Mouse (Mus musculus): Measurements from ENCODE around the gene Dlgap5. TPM values are rescaled to one million over a fixed set of nuclear protein-coding genes. Genes with fewer than 3 reads are reported as not detected.
A peak's percentile ranks its signal among the peaks of the same experiment; 100 is the strongest.

The Dlgap5 gene
- polyA plus RNA-seq, 1 experiment from 2014 or later, result 57.9 TPM

DNA sequence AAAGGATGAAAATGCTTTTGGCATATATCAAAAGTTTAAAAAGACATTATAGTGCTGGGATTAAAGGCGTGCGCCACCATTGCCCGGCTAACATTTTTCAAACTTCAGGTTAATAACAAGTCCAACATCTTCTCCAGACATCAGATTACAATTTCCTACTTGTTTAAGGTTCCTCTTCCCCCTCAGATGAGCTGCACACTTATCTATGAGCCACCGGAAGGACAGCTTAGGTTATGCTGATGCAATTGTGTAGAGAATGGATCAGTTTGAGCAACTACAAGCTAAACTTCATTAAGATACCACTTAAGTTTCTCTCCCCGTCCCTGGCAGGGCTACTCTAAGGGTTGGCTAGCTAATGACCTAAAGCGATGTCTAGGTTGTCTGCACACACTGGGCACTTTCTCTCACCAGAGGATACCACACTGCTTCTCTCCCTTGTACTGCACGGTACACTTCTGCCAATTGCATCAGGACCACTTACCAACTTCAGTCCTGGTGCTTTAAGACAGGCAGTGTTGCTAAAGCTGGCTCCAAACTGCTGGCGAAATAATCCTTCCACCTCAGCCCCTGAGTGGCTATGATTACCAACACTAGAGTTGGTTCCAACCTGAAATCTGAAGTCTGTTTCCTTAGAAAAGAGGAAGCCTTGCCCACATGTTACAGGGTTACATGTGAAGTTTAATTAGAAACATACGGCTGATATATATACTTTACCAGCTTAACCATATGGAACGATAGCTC lies 24.7 kb downstream of the Dlgap5 start:
- Histone ChIP-seq H3K36me3 (peaks cover 77% of the 10 kb centered on the region), H3K27me3 (no peaks in the 10 kb centered on the region), H3K4me1 (no peaks in the 10 kb centered on the region), H3K9me3 (no peaks in the 10 kb centered on the region), H3K9ac (no peak overlapping the region), H3K27ac (no peak overlapping the region), H3K4me2 (replicated peaks) (no peak overlapping the region), H3K4me3 (no peak overlapping the region)
- WGBS, result 83% methylated on average over 10 of the region's 10 CpGs
- ATAC-seq (ENCODE audit: insufficient number of reproducible peaks, insufficient read depth, low FRiP score, low TSS enrichment), result no peak

DNA sequence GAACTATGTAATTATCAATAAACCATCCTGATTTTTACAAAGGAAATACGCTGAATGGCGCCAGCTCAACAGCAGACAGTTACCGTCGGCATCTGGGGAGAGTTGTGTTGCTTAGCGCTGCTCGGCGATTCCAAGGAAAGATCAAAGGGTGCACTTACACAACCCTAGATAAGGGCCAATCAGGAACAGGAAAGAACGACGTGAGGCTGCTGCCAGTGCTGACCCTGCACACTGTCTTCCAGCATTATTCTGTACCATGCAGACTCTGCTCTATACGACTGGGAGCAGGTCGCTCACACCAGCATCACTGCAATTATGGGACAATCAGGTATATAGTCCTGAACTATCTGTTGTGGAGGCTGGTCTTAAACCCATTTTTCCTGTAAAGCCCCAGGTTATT lies 32.1 kb downstream of the Dlgap5 start:
- Histone ChIP-seq H3K9me3 (no peaks in the 10 kb centered on the region), H3K36me3 (peaks cover 44% of the 10 kb centered on the region), H3K27ac (no peak overlapping the region), H3K4me3 (no peak overlapping the region), H3K27me3 (no peaks in the 10 kb centered on the region), H3K4me1 (no peaks in the 10 kb centered on the region), H3K4me2 (replicated peaks) (no peak overlapping the region), H3K9ac (no peak overlapping the region)
- no peak for ATAC-seq (ENCODE audit: insufficient number of reproducible peaks, insufficient read depth, low FRiP score, low TSS enrichment)
- 88% methylated on average over 11 of the region's 11 CpGs for WGBS

DNA sequence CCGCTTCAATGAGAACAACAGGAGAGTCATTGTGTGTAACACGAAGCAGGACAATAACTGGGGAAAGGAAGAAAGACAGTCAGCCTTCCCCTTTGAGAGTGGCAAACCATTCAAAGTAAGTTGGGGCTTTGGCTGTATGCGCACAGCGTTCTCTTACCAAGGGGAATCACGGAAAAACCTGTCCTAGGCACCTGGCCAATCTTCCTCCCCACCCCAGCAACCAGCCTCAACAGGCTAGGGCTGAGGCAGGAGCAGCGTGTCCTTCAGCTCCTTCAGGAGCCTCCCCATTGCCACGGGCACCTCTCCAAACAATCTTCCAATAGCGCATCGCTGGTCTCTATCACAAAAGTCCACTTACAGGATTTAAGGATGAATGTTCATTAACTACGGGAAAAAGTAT lies 33.6 kb downstream of the Dlgap5 start:
- Histone ChIP-seq H3K36me3 (peaks cover 29% of the 10 kb centered on the region), H3K9me3 (no peaks in the 10 kb centered on the region), H3K4me2 (replicated peaks) (no peak overlapping the region), H3K9ac (no peak overlapping the region), H3K27me3 (no peaks in the 10 kb centered on the region), H3K4me1 (no peaks in the 10 kb centered on the region), H3K27ac (no peak overlapping the region), H3K4me3 (no peak overlapping the region)
- no peak for ATAC-seq (ENCODE audit: insufficient number of reproducible peaks, insufficient read depth, low FRiP score, low TSS enrichment)
- WGBS, result 85% methylated on average over 10 of the region's 10 CpGs

DNA sequence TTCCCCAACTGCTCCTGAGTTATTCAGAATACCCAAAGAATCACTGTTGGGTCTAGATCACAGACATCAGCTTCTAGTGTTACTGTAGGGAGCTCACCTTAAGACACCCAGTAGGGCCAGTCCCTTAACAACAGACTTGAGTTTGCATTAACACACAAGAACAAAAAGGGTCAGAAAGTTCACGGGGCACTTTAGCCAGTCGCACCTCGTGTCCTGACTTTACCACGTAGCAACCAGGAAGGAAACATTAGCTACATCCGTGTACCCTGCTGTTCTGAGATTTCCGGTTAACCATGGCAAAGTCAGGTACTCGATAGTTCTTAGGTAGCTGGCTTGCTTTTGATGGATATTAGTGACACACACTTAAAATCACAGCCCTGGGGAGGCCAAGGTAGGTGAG lies 34.3 kb downstream of the Dlgap5 start:
- 86% methylated on average over 7 of the region's 7 CpGs for WGBS

DNA sequence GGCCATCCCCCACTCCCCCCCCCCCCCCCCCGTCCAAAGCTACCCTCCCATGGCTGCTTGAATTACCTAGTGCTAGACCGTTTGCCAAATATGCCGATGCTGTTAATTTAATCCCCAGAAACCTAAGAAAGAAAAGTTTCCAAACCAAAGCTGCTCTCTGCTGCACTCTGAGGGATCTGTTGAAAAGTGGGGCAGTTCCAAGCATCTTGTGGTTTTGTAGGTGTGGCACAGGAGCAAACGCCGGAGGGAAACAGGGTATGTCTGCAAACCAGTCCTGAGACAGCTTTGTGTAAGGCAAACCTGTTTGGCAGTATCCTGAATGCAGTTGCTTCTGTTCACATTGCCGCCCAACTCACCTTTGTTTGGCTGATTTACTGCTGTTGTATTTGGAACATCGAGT lies 39.9 kb downstream of the Dlgap5 start:
- Histone ChIP-seq H3K4me3 (no peak overlapping the region), H3K4me1 (peaks cover 9% of the 10 kb centered on the region)

More for the DNA sequence above, 34.3 kb downstream of the Dlgap5 start:
- peaks cover 23% of the 10 kb centered on the region for H3K36me3 ChIP-seq
- ATAC-seq (ENCODE audit: insufficient number of reproducible peaks, insufficient read depth, low FRiP score, low TSS enrichment), result no peak
- H3K27me3 ChIP-seq, result no peaks in the 10 kb centered on the region
- H3K4me1 ChIP-seq, result no peaks in the 10 kb centered on the region
- H3K4me2 ChIP-seq (replicated peaks), result no peak overlapping the region
- no peak overlapping the region for H3K27ac ChIP-seq
- H3K4me3 ChIP-seq, result no peak overlapping the region
- H3K9ac ChIP-seq, result no peak overlapping the region
- H3K9me3 ChIP-seq, result no peaks in the 10 kb centered on the region

DNA sequence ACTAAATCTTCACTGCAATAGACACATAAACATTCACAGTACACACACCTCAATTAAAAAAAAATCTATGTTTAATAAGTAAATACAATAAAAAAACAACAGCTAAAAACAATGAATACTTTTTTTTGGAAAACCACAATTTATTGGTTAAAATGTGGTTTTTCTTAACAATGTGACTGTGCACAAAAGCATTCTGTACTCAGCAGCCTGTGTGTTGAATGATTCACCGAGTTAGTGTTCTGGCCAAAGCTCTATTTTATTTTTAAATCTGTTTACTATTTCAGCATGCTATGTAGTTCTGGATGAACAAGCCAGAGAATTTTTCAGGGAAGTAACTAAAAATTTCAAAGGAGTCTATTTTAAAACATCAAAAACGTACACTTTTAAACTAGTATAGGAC lies 41.7 kb downstream of the Dlgap5 start:
- ATAC-seq (ENCODE audit: insufficient number of reproducible peaks, insufficient read depth, low FRiP score, low TSS enrichment), result no peak
- Histone ChIP-seq H3K9ac (no peak overlapping the region), H3K4me3 (no peak overlapping the region), H3K36me3 (no peaks in the 10 kb centered on the region), H3K4me2 (replicated peaks) (no peak overlapping the region), H3K27me3 (peaks cover 22% of the 10 kb centered on the region), H3K27ac (no peak overlapping the region), H3K9me3 (no peaks in the 10 kb centered on the region), H3K4me1 (peaks cover 12% of the 10 kb centered on the region)
- 78% methylated on average over 2 of the region's 2 CpGs for WGBS

More for the DNA sequence above, 39.9 kb downstream of the Dlgap5 start:
- WGBS, result 59% methylated on average over 7 of the region's 7 CpGs
- Histone ChIP-seq H3K9ac (no peak overlapping the region), H3K27ac (no peak overlapping the region), H3K9me3 (no peaks in the 10 kb centered on the region), H3K36me3 (no peaks in the 10 kb centered on the region), H3K27me3 (peaks cover 15% of the 10 kb centered on the region), H3K4me2 (replicated peaks) (no peak overlapping the region)
- no peak for ATAC-seq (ENCODE audit: insufficient number of reproducible peaks, insufficient read depth, low FRiP score, low TSS enrichment)

DNA sequence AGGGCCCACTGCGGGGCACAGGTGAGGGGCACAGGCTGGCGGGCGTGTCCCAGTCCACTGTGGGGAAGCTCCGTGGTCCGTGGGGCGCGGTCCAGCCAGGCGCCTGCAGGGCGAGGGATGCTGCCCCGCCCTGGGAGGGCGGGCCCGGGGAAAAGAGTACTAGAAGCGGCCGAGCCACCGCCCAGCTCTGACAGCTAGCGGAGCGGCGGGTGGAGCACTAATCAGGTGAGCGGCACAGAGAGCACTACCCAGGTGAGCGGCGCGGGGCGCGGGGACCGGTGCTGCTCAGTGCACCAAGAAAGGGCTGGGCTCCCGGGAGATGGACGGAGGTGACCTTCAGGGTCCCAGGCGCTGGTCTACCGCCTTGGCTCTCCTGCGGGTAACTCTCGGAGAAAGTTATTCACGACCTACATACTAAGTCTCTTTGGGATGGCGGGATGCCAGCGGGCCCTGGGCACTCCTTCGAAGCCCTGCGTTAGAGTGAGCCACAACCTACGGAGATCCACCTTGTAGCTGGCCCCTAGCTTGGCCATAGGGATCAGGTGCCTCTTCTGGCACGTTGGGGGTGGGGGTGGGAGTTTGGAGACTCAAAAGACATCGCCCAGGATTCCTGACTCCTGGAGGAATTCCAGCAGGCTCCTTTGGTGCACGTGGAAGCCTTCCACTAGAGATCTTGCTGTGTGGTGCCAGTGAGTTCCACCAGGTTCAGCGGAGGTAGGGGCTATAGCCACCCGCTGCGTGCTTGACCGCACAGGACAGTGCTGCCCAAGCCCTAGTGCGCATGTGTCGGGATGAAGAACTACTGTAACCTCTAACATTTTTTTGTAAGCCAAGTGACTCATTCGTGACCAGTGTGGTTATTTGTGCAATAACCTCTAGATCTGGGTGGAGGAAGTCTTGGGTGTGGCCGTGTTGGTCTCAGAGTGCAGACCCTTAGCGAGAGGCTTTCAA lies 44.2 kb downstream of the Dlgap5 start:
- peaks cover 22% of the 10 kb centered on the region for H3K27me3 ChIP-seq
- no peak for ATAC-seq (ENCODE audit: insufficient number of reproducible peaks, insufficient read depth, low FRiP score, low TSS enrichment)
- H3K4me2 ChIP-seq (replicated peaks), result peak overlapping the region; percentile 52
- 17% methylated on average over 49 of the region's 49 CpGs for WGBS
- H3K27ac ChIP-seq, result no peak overlapping the region
- H3K9ac ChIP-seq, result no peak overlapping the region
- H3K4me1 ChIP-seq, result peaks cover 12% of the 10 kb centered on the region
- no peaks in the 10 kb centered on the region for H3K9me3 ChIP-seq
- peak overlapping the region; percentile 28 for H3K4me3 ChIP-seq
- H3K36me3 ChIP-seq, result no peaks in the 10 kb centered on the region

DNA sequence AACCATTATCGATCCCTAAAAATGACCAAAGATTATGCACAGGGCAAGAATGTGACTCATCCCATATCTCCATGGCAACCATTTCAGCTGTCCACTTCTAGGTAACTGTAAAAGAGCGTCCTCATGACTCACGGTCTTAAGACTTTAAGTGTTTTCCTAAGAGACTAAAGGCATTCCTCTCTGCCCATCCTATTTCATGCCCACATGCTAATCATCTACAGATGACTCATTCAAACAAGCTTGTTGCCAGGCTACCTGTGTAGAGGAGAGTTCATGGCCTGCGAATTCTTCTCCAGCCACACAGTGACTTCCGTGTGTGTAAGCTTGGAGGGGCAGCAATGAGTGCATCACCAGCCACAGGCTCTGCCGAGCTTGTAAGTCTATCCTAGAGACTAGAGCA lies 46.5 kb downstream of the Dlgap5 start:
- H3K4me2 ChIP-seq (replicated peaks), result no peak overlapping the region
- H3K4me1 ChIP-seq, result peaks cover 16% of the 10 kb centered on the region
- ATAC-seq (ENCODE audit: insufficient number of reproducible peaks, insufficient read depth, low FRiP score, low TSS enrichment), result no peak
- no peak overlapping the region for H3K27ac ChIP-seq
- no peak overlapping the region for H3K9ac ChIP-seq
- no peak overlapping the region for H3K4me3 ChIP-seq
- peaks cover 22% of the 10 kb centered on the region for H3K27me3 ChIP-seq
- WGBS, result 56% methylated on average over 6 of the region's 6 CpGs
- no peaks in the 10 kb centered on the region for H3K9me3 ChIP-seq
- no peaks in the 10 kb centered on the region for H3K36me3 ChIP-seq

DNA sequence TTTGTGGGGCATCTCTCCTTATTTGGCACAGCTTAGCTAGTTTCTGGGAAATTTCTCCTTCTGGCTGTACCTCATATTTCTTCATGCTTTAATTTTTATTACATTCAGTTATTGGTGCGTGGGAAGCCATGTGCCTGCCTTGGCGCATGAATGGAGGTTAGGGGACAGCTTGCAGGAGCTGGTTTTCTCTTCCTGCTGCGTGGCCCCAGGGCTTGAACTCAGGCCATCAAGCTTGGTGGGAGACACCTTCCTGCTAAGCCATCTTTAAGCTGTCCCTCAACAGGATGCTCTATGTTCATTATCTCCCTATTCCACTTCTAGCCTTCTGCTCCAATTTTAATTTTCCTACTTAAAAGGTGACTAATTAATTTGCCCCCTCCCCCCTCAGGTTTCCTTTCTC lies 47.4 kb downstream of the Dlgap5 start:
- Histone ChIP-seq H3K9me3 (no peaks in the 10 kb centered on the region), H3K9ac (no peak overlapping the region), H3K4me2 (replicated peaks) (no peak overlapping the region), H3K27me3 (peaks cover 22% of the 10 kb centered on the region), H3K4me3 (no peak overlapping the region), H3K27ac (no peak overlapping the region), H3K4me1 (peaks cover 16% of the 10 kb centered on the region), H3K36me3 (no peaks in the 10 kb centered on the region)
- ATAC-seq (ENCODE audit: insufficient number of reproducible peaks, insufficient read depth, low FRiP score, low TSS enrichment), result no peak
- 78% methylated on average over 3 of the region's 3 CpGs for WGBS

DNA sequence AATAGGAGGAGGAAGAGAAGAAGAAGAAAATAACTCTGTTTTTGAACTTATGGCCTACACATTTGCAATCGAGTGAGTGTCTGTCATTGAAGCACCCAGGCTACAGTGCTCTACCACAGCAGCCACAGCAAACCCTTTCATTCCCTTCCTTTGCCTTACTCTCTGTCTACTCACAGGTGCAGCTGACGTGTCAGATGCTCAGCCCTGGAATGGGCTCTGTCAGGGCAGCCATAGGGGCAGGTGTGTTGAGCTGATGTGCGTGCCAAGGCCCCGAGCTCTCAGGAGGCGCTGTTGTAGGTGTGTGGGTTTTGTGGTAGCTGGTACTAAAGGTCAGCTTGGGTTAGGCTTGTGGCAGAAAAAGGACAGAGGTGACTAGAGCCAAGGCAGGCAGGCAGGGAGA lies 48.5 kb downstream of the Dlgap5 start:
- H3K4me3 ChIP-seq, result no peak overlapping the region
- no peak for ATAC-seq (ENCODE audit: insufficient number of reproducible peaks, insufficient read depth, low FRiP score, low TSS enrichment)
- no peak overlapping the region for H3K9ac ChIP-seq
- H3K27me3 ChIP-seq, result peaks cover 21% of the 10 kb centered on the region
- H3K36me3 ChIP-seq, result no peaks in the 10 kb centered on the region
- no peak overlapping the region for H3K4me2 ChIP-seq (replicated peaks)
- H3K4me1 ChIP-seq, result peaks cover 20% of the 10 kb centered on the region
- H3K9me3 ChIP-seq, result no peaks in the 10 kb centered on the region
- WGBS, result 88% methylated on average over 5 of the region's 5 CpGs
- H3K27ac ChIP-seq, result no peak overlapping the region

DNA sequence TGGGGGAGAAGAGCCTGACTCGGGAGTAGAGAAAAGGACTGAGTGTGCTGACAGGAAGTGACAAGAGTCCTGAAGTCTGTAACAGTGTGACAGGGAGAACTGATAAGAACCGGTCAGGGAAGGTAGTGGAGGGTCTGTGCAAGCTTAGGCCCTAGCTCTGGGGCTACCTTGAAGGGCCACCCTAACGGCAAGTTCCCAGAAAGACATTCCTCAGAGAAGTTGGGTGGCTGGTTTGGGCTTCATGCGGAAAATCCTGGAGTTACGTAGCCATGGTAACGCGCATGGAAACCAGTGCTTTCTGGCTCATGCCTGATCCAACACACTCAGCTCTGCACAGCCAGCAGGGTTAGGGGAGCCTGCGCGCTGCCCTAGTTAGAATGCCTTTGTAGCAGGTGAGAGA lies 50.7 kb downstream of the Dlgap5 start, which contains the start of gene Lgals3:
Lgals3 (plus strand) TSS at position 291 of the 400 bp plus-strand sequence.
- Histone ChIP-seq H3K27me3 (no peaks in the 10 kb centered on the region), H3K9ac (no peak within 1 kb of the TSS), H3K4me1 (0 out of 2 replicates have a peak, but pooled peaks cover 11% of the 10 kb centered on the region), H3K4me2 (replicated peaks) (0 out of 2 replicates have a peak within 1 kb of the TSS, but pooled peaks have one; percentile 2), H3K27ac (no peak within 1 kb of the TSS), H3K9me3 (no peaks in the 10 kb centered on the region), H3K4me3 (no peak within 1 kb of the TSS), H3K36me3 (no peaks in the 10 kb centered on the region)
- WGBS, result 46% methylated on average over 9 of the region's 9 CpGs
- ATAC-seq (ENCODE audit: insufficient number of reproducible peaks, insufficient read depth, low FRiP score, low TSS enrichment), result peak; percentile 80

All from embryonic facial prominence, embryonic 12.5 days (tissue).